Mouse (Mus musculus) cerebral cortex, adult 2 months (tissue): Measurements from ENCODE around the gene Luzp4.

Source experiments
- whole genome bisulfite sequencing: fragments of 180-500 bp; shearing (Covaris S2); methylation state at CpG from one replicate; pipeline ENCODE4 v1.1.7; 2018; 5-methylcytosine and 5-hydroxymethylcytosine counted together

Gene Luzp4

DNA sequence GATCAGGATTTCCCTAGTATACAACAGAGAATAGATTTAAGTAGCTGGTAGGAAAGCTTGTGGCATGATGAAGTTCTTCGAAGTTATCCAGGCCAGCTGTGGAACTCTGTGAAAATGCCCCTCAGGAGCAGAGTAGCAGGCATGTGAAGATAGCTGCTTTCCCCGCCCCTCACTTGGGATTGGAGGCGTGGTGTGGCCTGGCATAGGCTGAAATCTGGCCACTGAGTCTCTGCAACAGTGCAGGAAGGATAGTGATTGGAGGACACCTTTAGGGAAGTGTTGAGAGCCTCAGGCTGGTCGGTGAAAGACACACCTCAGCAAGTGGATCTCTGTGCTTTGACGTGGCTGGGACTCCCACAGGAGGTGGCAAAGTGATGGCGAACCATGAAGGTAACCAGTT is at the start of gene Luzp4:
Gene Luzp4 (plus strand): TSS at position 301 of the 400 bp plus-strand sequence.
- 70% methylated on average over 5 of the region's 6 CpGs for WGBS

DNA sequence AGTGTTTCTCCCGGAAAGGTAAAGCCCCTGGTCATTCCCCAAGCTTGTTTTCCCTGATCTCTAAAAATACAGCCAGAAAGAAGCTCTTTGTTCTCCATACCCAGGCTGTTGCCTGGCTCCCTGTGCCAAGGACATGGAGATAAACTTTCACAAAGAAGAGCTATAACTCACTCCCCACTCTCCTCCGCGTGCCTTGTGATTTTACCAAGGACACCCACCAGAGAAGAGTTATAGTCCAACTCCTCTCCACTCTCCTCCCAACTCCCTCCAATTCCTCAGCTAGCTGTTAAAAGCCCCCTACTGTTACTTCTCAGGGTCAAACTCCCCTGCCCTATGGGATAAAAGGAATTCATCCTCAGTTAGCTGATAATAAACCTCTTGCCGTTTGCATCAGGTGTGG is 15.6 kb upstream of the Luzp4 start:
- WGBS = 86% methylated on average over 4 of the region's 4 CpGs
